Mouse (Mus musculus) heart, postnatal 36 days (tissue): Measurements from ENCODE around the gene Dcaf5. TPM values are rescaled to one million over a fixed set of nuclear protein-coding genes. Genes with fewer than 3 reads are reported as not detected.

Experiments used
- DNase-seq, 2 experiments: peaks; one replicate each; pipeline ENCODE4 v3.0.0; 2021 to 2022
- intact Hi-C: fragments of 180-260 bp; cut with DNase I; formaldehyde crosslinking; loops from one replicate; pipeline ENCODE4 v1.15.1; 2025
- total RNA-seq, 2 experiments: library from RNA; stranded (reverse); gene quantifications; 2 replicates each; pipeline ENCODE4 v1.2.3; 2021

The Dcaf5 gene
- total RNA-seq, 2 experiments from 2014 or later = 38.4 TPM

GRCm38 (mm10) chr12:80365345-80365744 lies 71.1 kb downstream of the Dcaf5 start:
- intact Hi-C loops = loop anchor here (5.0 kb wide), 1 partner anchor 103 kb away; the partner anchor contains the start of gene Actn1
- DNase-seq = no peak

GRCm38 (mm10) chr12:80361655-80362054 lies 74.7 kb downstream of the Dcaf5 start:
- intact Hi-C loops = no loop called here
- DNase-seq = no peak

GRCm38 (mm10) chr12:80360321-80360720 lies 76.1 kb downstream of the Dcaf5 start:
- intact Hi-C loops = no loop called here

GRCm38 (mm10) chr12:80344777-80345231 lies 91.6 kb downstream of the Dcaf5 start:
- no peak for DNase-seq
- intact Hi-C loops = no loop called here

More at GRCm38 (mm10) chr12:80360321-80360720, 76.1 kb downstream of the Dcaf5 start:
- no peak for DNase-seq

GRCm38 (mm10) chr12:80340936-80341335 lies 95.5 kb downstream of the Dcaf5 start:
- no peak for DNase-seq
- intact Hi-C loops = no loop called here

- peak in 1 of 2 experiments; percentile 31 for DNase-seq
- intact Hi-C loops = no loop called here
Observed at GRCm38 (mm10) chr12:80334162-80334561, 102.2 kb downstream of the Dcaf5 start.

GRCm38 (mm10) chr12:80331634-80332033 lies 104.8 kb downstream of the Dcaf5 start:
- DNase-seq = no peak
- intact Hi-C loops = no loop called here

GRCm38 (mm10) chr12:80330819-80331218 lies 105.6 kb downstream of the Dcaf5 start:
- intact Hi-C loops = no loop called here

GRCm38 (mm10) chr12:80329641-80330040 lies 106.8 kb downstream of the Dcaf5 start:
- DNase-seq = no peak
- intact Hi-C loops = no loop called here

More at GRCm38 (mm10) chr12:80330819-80331218, 105.6 kb downstream of the Dcaf5 start:
- DNase-seq = no peak

GRCm38 (mm10) chr12:80326047-80326446 lies 110.4 kb downstream of the Dcaf5 start:
- intact Hi-C loops = no loop called here
- no peak for DNase-seq

- DNase-seq = no peak
- intact Hi-C loops = loop anchor here (5.0 kb wide), 1 partner anchor 72 kb away; no protein-coding TSS in a partner anchor
Observed at GRCm38 (mm10) chr12:80324785-80325131, 111.6 kb downstream of the Dcaf5 start.

GRCm38 (mm10) chr12:80324051-80324784 lies 112.2 kb downstream of the Dcaf5 start:
- intact Hi-C loops = loop anchor here (5.0 kb wide), 1 partner anchor 72 kb away; no protein-coding TSS in a partner anchor
- DNase-seq = no peak

- intact Hi-C loops = loop anchor here (5.0 kb wide), 1 partner anchor 71 kb away; no protein-coding TSS in a partner anchor
- DNase-seq = peak in 1 of 2 experiments; percentile 31
Observed at GRCm38 (mm10) chr12:80323371-80324050, 112.9 kb downstream of the Dcaf5 start.

- intact Hi-C loops = loop anchor here (5.0 kb wide), 1 partner anchor 70 kb away; no protein-coding TSS in a partner anchor
- DNase-seq = no peak
Observed at GRCm38 (mm10) chr12:80322494-80322893, 113.9 kb downstream of the Dcaf5 start.

GRCm38 (mm10) chr12:80319062-80319461 lies 117.3 kb downstream of the Dcaf5 start:
- DNase-seq = peak; percentile 31 to 34
- intact Hi-C loops = no loop called here

GRCm38 (mm10) chr12:80315321-80315720 lies 121.1 kb downstream of the Dcaf5 start:
- intact Hi-C loops = no loop called here

GRCm38 (mm10) chr12:80311959-80312669 lies 124.3 kb downstream of the Dcaf5 start:
- intact Hi-C loops = no loop called here
- DNase-seq = no peak

More at GRCm38 (mm10) chr12:80315321-80315720, 121.1 kb downstream of the Dcaf5 start:
- DNase-seq = no peak

- DNase-seq = no peak
- intact Hi-C loops = no loop called here
Observed at GRCm38 (mm10) chr12:80307556-80307955, 128.8 kb downstream of the Dcaf5 start.

GRCm38 (mm10) chr12:80304518-80304917 lies 131.9 kb downstream of the Dcaf5 start:
- intact Hi-C loops = no loop called here
- no peak for DNase-seq

- intact Hi-C loops = no loop called here
Observed at GRCm38 (mm10) chr12:80300833-80301456, 135.5 kb downstream of the Dcaf5 start.

More at GRCm38 (mm10) chr12:80300833-80301456, 135.5 kb downstream of the Dcaf5 start:
- no peak for DNase-seq
